Mouse (Mus musculus): ENCODE data around the gene Mcoln2.

DNA sequence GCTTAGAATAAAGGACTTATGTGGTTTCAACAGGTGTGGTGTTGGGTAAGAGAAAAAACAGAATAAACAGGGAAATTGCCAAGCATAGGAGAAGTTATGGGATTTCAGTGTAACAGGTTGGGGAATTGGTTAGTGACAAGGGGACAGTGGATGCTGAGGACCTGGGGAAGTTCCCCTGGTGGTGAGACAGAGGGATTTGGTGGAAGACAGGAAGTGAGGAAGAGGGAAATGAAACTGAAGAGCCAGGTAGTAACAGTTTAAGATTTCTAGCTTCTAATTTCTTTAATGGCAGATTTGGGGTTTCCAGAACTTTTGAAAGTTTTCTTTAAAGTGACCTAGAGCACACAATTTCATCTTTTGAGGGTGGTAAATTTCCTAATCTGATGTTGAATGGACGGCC, 95.0 kb downstream of the Mcoln2 start:
- no peak for TF ChIP-seq SIN3A (IDR thresholded peaks at IDR 0.05; ENCODE audit: low read length)
- TF ChIP-seq ETS1 (IDR thresholded peaks at IDR 0.05; ENCODE audit: low read depth, low read length), result no peak
- no peak for TF ChIP-seq TAL1 (IDR thresholded peaks at IDR 0.05; ENCODE audit: low read length)
- TF ChIP-seq RAD21 (IDR thresholded peaks at IDR 0.05; ENCODE audit: low read depth, low read length), result no peak
- no peak for TF ChIP-seq CTCF (IDR thresholded peaks at IDR 0.05 in 2 of 3, conservative IDR thresholded peaks at IDR 0.05 in 1 of 3; ENCODE audit: control insufficient read depth in 1 of 3, insufficient read depth in 1 of 3, low read depth in 2 of 3, low read length in 3 of 3, poor library complexity in 1 of 3, severe bottlenecking in 1 of 3)
